Mouse (Mus musculus) neural tube, embryonic 14.5 days (tissue): ENCODE data around the gene Gart. TPM values are rescaled to one million over a fixed set of nuclear protein-coding genes. Genes with fewer than 3 reads are reported as not detected.

Experiments used
- ATAC-seq: fragments of 200-750 bp; cut with Nextera tagmentation; 2 replicates; pipeline ENCODE4 v1.8.0; 2017; ENCODE audit warnings: low read depth, mild to moderate bottlenecking, moderate TSS enrichment, moderate library complexity
- H3K27ac ChIP-seq: fragments of 300-500 bp; sonication (generic); 2 replicates; pipeline ENCODE4 v1.5.1; 2014; ENCODE audit warnings: low read depth, mild to moderate bottlenecking, control low read depth, low read length, moderate library complexity, mixed read lengths
- H3K27me3 ChIP-seq: fragments of 300-500 bp; sonication (generic); 2 replicates; pipeline ENCODE4 v1.6.1; 2014; ENCODE audit warnings: low read length; ENCODE audit not compliant: control insufficient read depth, insufficient read depth
- H3K36me3 ChIP-seq: fragments of 300-500 bp; sonication (generic); 2 replicates; pipeline ENCODE4 v1.6.1; 2014; ENCODE audit warnings: low read length, mixed read lengths; ENCODE audit not compliant: control insufficient read depth, insufficient read depth
- H3K4me1 ChIP-seq: fragments of 300-500 bp; sonication (generic); 2 replicates; pipeline ENCODE4 v1.6.1; 2014; ENCODE audit warnings: low read length; ENCODE audit not compliant: control insufficient read depth, insufficient read depth
- H3K4me2 ChIP-seq: fragments of 300-500 bp; sonication (generic); 2 replicates; pipeline ENCODE4 v1.6.1; 2014; ENCODE audit warnings: mild to moderate bottlenecking, low read depth, low read length, control low read depth
- H3K4me3 ChIP-seq: fragments of 300-500 bp; sonication (generic); 2 replicates; pipeline ENCODE4 v1.5.1; 2014; ENCODE audit warnings: low read depth, low read length, control low read depth, mixed read lengths
- H3K9ac ChIP-seq: fragments of 300-500 bp; sonication (generic); replicated peaks from 2 replicates; pipeline ENCODE4 v1.6.1; 2014; ENCODE audit warnings: low read depth, mild to moderate bottlenecking, control low read depth, low read length, mixed read lengths
- H3K9me3 ChIP-seq: fragments of 300-500 bp; sonication (generic); 2 replicates; pipeline ENCODE4 v1.6.1; 2016; ENCODE audit warnings: low read length; ENCODE audit not compliant: control insufficient read depth
- WGBS: fragments of 180-500 bp; shearing (Covaris S2); extraction: QIAGEN DNeasy Blood & Tissue Kit; methylation state at CpG from one replicate; pipeline ENCODE4 v1.1.7; 2014; 5-methylcytosine and 5-hydroxymethylcytosine counted together
- polyA plus RNA-seq: library from polyadenylated mRNA; unstranded; fragments of >200 nt; fragmentation: Nextera tagmentation; extraction: Ambion mirVana; gene quantifications from 2 replicates; pipeline ENCODE4 v1.2.1, GENCODE M21; 2014

Gart gene
- polyA plus RNA-seq, 1 experiment from 2014 or later, result 51.1 TPM

DNA sequence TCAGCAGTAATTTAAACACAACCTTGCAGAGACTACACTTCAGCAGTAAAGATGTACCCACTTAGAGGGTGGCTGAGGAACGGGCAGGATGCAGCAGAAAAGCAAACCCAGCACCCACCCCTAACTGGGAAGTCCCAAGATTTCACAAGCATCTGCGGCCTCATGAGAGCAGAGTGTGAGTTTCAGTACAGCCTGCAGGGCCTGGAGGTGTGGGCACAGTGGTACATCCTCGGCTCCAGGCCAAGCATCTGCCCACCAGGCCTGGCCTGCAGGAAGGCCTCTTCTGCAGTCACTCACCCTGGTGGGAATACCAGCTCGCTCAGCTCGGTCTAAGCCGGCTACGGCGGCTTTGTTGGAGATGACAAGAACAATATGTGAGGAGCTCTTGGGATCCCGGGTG lies 23.7 kb downstream of the Gart start:
- 93% methylated on average over 9 of the region's 9 CpGs for WGBS
- H3K27ac ChIP-seq, result no peak overlapping the region
- no peaks in the 10 kb centered on the region for H3K27me3 ChIP-seq
- peaks cover 25% of the 10 kb centered on the region for H3K36me3 ChIP-seq
- H3K4me2 ChIP-seq, result no peak overlapping the region
- no peak overlapping the region for H3K4me3 ChIP-seq
- no peak overlapping the region for H3K9ac ChIP-seq
- H3K4me1 ChIP-seq, result peaks cover 4% of the 10 kb centered on the region; the same call in 1 of the 2 replicates
- no peak for ATAC-seq
- no peaks in the 10 kb centered on the region for H3K9me3 ChIP-seq

DNA sequence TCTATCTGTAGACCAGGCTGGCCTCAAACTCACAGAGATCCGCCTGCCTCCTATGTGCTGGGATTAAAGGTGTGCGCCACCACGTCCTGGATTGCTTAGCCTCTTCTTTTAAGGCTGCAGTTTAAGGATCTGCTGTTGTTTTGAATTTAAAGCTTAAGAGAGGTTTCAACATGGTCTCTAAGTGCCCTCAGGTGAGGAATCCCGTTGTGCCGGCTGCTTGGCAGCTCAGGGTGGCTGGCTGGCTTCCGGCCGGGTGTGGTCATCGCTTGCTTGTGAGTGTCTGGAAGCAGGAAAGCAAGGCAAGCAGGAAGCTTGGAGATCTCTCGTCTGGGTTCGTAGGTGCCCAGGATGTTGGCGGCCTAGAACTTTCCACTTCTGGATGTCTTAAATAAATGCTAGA lies 25.8 kb downstream of the Gart start:
- WGBS, result 94% methylated on average over 11 of the region's 11 CpGs
- Histone ChIP-seq H3K36me3 (peaks cover 22% of the 10 kb centered on the region; the same call in 1 of the 2 replicates), H3K4me2 (no peak overlapping the region), H3K9ac (no peak overlapping the region), H3K27me3 (no peaks in the 10 kb centered on the region), H3K9me3 (no peaks in the 10 kb centered on the region), H3K27ac (no peak overlapping the region), H3K4me3 (no peak overlapping the region), H3K4me1 (peaks cover 6% of the 10 kb centered on the region; the same call in 1 of the 2 replicates)
- ATAC-seq, result no peak

DNA sequence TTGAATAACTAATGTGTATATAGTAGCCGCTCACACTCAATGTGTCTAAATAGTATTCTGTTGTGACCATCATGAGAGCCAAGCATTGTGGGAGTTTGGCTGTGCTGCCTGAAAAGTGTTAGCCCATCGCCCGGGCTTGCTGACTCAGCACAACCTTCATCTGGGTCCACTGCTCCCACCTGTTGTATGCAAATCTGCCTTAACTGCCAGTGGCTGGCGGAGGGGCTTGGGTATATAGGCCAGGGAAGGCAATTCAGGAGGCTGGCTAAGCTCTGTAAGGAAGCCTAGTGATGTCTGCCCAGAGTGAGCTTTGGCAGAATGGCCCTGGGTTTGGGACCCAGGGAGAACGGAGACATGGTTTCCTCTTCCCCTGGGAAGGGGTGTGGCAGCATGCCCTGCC lies 26.6 kb downstream of the Gart start:
- H3K36me3 ChIP-seq, result peaks cover 22% of the 10 kb centered on the region; the same call in 1 of the 2 replicates

DNA sequence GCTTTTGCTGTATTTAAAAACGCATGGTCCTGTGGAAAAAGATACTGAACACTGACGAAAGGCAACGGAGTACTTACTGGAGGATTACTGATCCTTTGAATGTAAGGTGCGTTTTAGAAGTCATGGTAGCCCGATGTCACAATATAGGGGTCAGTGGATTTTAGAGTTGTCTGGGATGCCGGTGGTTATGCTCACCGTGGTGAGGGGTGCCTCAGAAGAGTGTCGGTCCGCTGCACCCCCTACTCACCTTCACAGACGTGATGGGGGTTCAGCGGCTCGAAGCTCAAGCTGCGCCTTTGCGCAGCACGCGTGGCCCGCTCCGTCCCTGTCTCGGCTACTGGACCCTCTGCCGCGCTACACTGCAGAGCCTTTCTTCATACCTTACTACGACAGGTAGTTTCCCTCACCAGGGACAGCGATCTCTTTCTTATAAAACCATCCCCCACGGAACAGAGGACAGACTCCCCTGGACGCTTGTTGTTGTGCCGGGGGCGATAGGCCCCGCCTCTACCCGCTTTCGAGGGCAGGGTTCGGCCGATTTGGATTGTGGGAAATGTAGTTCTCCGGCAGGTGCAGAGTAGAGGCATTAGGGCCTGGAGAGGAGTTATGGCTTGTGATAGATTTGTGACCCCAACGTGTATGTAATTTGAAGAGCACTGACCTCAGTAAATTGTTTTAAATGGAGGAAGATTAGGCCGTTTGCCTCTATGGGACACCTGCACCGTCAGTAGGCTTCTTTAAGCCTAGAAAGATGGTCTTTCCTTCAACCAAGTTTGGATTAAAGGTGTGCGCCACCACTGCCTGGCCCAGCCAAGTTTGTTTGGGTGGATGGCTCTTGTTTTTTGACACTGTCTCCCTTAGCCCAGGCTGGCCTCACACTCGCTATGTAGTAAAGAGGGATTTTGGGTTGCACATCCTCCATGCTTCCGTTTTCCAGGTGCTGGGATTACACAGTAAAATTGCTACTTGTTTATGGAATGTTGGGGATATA lies 27.9 kb downstream of the Gart start, which contains the start of gene Dnajc28:
TSS of gene Dnajc28 (minus strand) at position 516 of the 991 bp plus-strand sequence.
- H3K27ac ChIP-seq, result no peak within 1 kb of the TSS
- WGBS, result 11% methylated on average over 39 of the region's 39 CpGs
- H3K9me3 ChIP-seq, result no peaks in the 10 kb centered on the region
- peaks cover 6% of the 10 kb centered on the region; the same call in 1 of the 2 replicates for H3K4me1 ChIP-seq
- peak within 1 kb of the TSS; percentile 71 for H3K9ac ChIP-seq
- peaks cover 22% of the 10 kb centered on the region; the same call in 1 of the 2 replicates for H3K36me3 ChIP-seq
- peak; percentile 96 for ATAC-seq
- H3K4me2 ChIP-seq, result peak within 1 kb of the TSS; percentile 75
- no peaks in the 10 kb centered on the region for H3K27me3 ChIP-seq
- H3K4me3 ChIP-seq, result peak within 1 kb of the TSS; percentile 55

More for the DNA sequence above, 26.6 kb downstream of the Gart start:
- Histone ChIP-seq H3K27ac (no peak overlapping the region), H3K4me3 (no peak overlapping the region), H3K4me1 (peaks cover 6% of the 10 kb centered on the region; the same call in 1 of the 2 replicates), H3K4me2 (no peak overlapping the region), H3K9me3 (no peaks in the 10 kb centered on the region), H3K27me3 (no peaks in the 10 kb centered on the region), H3K9ac (no peak overlapping the region)
- no peak for ATAC-seq
- 91% methylated on average over 5 of the region's 5 CpGs for WGBS

DNA sequence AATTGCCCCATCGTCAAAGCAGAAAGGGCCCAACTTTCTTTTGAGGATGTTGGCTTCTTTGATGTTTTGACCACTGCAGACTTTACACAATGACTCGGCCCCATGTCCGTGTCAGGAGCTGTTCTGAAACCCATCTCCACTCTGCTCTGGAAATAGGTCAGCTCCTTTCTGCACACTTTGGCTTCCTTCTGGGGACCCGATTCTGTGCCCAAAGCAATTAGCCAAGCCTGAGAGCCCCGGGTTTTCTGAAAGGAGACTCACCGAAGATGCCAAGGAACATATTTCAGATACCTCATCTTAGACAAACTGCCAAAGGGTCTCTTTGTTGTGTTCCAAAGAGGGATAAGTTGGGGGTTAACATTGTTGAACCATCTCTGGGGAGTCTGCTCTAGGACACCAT lies 32.2 kb downstream of the Gart start:
- peaks cover 6% of the 10 kb centered on the region; the same call in 1 of the 2 replicates for H3K4me1 ChIP-seq
- no peaks in the 10 kb centered on the region for H3K36me3 ChIP-seq
- H3K4me2 ChIP-seq, result no peak overlapping the region
- no peak overlapping the region for H3K9ac ChIP-seq
- no peak for ATAC-seq
- 76% methylated on average over 6 of the region's 6 CpGs for WGBS
- no peak overlapping the region for H3K4me3 ChIP-seq
- no peaks in the 10 kb centered on the region for H3K27me3 ChIP-seq
- no peaks in the 10 kb centered on the region for H3K9me3 ChIP-seq
- no peak overlapping the region for H3K27ac ChIP-seq

DNA sequence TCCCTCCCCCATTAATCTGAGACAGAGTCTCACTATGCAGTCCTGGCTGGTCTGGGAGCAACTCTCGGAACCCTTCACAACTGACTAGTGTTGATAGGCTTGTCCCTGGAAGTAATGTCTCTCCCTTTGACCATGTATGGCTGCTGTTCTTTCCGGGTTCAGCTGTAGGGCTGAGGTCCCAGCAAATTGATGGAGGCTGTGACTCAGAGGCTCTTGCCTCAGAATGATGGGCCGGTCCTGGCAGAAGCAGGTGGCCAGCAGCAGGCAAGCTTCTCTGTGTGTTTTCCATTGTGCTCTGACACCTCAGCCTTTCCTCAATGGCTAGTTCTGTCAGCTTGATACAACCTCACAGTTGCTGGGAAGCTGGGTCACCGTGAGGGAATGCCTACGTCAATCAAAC lies 34.2 kb downstream of the Gart start:
- Histone ChIP-seq H3K27ac (no peak overlapping the region), H3K36me3 (no peaks in the 10 kb centered on the region), H3K9me3 (no peaks in the 10 kb centered on the region), H3K4me1 (no peaks in the 10 kb centered on the region), H3K9ac (no peak overlapping the region), H3K4me2 (no peak overlapping the region), H3K4me3 (no peak overlapping the region), H3K27me3 (no peaks in the 10 kb centered on the region)
- WGBS, result 65% methylated on average over 5 of the region's 5 CpGs
- no peak for ATAC-seq

DNA sequence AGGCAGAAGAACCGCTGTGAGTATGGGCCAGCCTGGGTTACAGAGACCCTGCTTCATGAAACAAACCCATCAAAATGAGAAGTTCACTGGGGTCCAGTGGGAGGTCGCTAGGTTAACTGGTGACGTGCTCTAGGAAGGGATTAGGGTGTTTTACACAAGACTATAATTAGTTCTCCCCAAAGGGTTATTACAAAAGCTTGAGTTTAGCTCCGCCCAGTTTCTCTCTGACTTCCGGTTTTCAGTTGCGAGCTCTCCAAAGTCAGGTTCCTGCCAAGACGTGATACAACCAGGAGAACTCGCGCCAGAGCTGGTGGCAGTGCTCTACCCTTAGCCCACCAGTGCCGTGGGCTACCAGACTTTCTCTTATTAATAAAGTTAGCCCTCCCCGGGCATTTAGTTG lies 35.5 kb downstream of the Gart start:
- no peak for ATAC-seq
- Histone ChIP-seq H3K4me3 (no peak overlapping the region), H3K27me3 (no peaks in the 10 kb centered on the region), H3K27ac (no peak overlapping the region), H3K4me2 (no peak overlapping the region), H3K4me1 (no peaks in the 10 kb centered on the region), H3K9me3 (no peaks in the 10 kb centered on the region), H3K36me3 (no peaks in the 10 kb centered on the region), H3K9ac (no peak overlapping the region)
- WGBS, result 80% methylated on average over 11 of the region's 11 CpGs

DNA sequence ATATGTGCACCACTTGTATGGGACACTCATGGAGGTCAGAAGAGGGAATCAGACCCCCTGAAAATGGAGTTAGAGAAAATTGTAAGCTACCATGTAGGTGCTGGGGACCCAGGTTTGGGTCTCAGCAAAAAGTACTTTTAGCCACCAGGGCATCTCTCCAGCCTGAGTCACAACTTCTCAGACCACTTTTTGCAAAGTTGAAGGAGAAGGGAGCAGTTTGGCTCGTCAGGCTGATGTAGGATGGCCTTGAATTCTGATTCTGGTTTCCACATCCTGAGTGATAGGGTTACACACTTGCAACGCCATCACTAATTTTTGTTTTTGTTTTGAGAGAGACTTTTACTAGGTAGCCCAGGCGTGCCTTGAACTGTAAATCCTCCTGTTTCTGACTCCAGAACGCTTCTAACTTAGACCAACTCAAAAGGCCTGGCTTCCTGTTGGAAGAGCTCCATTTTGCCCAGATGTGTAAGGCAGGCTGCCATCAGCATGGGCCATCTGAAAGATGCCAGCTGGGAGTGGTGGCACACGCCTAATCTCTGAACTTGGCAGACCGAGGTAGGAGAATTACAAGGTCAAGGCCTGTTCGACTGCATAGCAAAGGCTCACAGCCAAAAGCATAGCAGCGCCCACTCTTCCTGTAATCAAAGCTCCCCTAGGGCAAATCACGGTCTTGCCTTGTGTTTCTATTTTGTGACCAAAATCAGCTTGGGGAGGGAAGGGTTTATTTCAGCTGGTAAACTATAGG lies 37.1 kb downstream of the Gart start:
- no peak overlapping the region for H3K4me3 ChIP-seq
- no peaks in the 10 kb centered on the region for H3K27me3 ChIP-seq
- 78% methylated on average over 9 of the region's 9 CpGs for WGBS
- no peaks in the 10 kb centered on the region for H3K4me1 ChIP-seq
- no peaks in the 10 kb centered on the region for H3K36me3 ChIP-seq
- no peak overlapping the region for H3K9ac ChIP-seq
- H3K4me2 ChIP-seq, result no peak overlapping the region
- H3K9me3 ChIP-seq, result no peaks in the 10 kb centered on the region
- no peak overlapping the region for H3K27ac ChIP-seq
- no peak for ATAC-seq
